Comparison of ENCODE assay signal across 8 mouse cellular contexts in the genomic region with DNA sequence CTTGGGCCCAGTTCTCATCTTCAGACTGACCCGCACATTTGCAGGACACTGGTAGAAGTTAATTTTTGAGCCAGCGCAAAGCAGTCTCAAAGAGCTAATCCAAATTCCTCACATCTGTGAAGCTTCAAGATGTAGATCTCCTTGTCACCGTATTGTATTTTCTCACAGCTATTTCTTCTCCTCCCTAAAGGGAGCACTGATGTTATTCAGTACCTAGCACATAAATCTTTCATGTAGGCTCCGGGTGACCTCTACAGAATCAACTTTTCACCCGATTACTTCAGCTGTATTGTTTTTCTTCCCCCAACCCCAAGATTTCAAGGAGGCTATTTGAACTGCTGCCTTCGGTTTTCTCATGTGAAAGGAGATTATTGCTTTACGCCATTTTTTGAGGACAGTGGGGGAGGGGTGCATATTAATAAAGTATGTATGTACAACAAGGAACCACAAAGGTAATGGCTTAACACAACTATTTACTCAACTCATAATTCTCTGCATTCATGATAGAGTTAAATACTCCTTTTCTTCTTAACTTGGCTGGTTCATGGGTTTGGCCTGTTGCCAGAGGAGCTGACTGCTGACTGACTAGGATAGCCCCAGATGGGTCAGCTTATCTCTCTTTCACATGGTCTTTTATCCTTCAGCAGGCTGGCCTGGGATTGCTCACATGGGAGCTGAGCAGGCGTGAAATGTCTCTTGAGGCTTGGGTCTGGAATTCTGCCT.
DNase-seq lines count a peak whose midpoint lies in the region; ATAC-seq and TF ChIP-seq lines count a peak whose summit lies in the region.

No protein-coding gene starts in this region.

- DNase-seq in lung, postnatal 14 days: no peak
- peak; percentile 24 for DNase-seq in brain, adult 2 months (ENCODE audit: low read depth, low spot score)
- DNase-seq in heart, embryonic 10.5 days (ENCODE audit: low spot score): peak; percentile 79
- DNase-seq in limb, embryonic 14.5 days (ENCODE audit: low spot score): peak; percentile 66
- DNase-seq in thymus, postnatal 0 days (ENCODE audit: low spot score): no peak
- no peak for DNase-seq in spleen, postnatal 36 days (ENCODE audit: low spot score in 2 of 2)
- DNase-seq in frontal cortex, adult 2 months (ENCODE audit: extremely low spot score in 1 of 2, low spot score in 1 of 2): no peak

- H3K4me2 ChIP-seq in lung, embryonic 16.5 days (ENCODE audit: low read depth, low read length): no peak overlapping the region
- H3K4me2 ChIP-seq in limb, embryonic 14.5 days (replicated peaks; ENCODE audit: low read depth, low read length, severe bottlenecking): no peak overlapping the region

- no peak for TF ChIP-seq POLR2A in limb, embryonic 14.5 days (IDR thresholded peaks at IDR 0.05; ENCODE audit: borderline replicate concordance, extremely low read depth, insufficient read depth, insufficient read length)

- H3K27ac ChIP-seq in lung, embryonic 16.5 days (ENCODE audit: low read length): no peak overlapping the region
- H3K27ac ChIP-seq in heart, embryonic 10.5 days: no peak overlapping the region
- no peak overlapping the region for H3K27ac ChIP-seq in limb, embryonic 14.5 days (replicated peaks; ENCODE audit: low read depth, low read length)

- no peaks in the 10 kb centered on the region for H3K36me3 ChIP-seq in lung, embryonic 16.5 days (ENCODE audit: control insufficient read depth, insufficient read depth, low read length)
- H3K36me3 ChIP-seq in heart, embryonic 10.5 days: no peaks in the 10 kb centered on the region
- H3K36me3 ChIP-seq in limb, embryonic 14.5 days (ENCODE audit: control insufficient read depth, insufficient read depth, low read length): no peaks in the 10 kb centered on the region

- WGBS in lung, embryonic 16.5 days: 52% methylated on average over 8 of the region's 8 CpGs
- WGBS in heart, embryonic 10.5 days: 50% methylated on average over 8 of the region's 8 CpGs
- 45% methylated on average over 8 of the region's 8 CpGs for WGBS in limb, embryonic 14.5 days

- H3K4me3 ChIP-seq in lung, embryonic 16.5 days (ENCODE audit: low read length): no peak overlapping the region
- H3K4me3 ChIP-seq in heart, embryonic 10.5 days: no peak overlapping the region
- H3K4me3 ChIP-seq in limb, embryonic 14.5 days (replicated peaks; ENCODE audit: low read length): no peak overlapping the region

- H3K9me3 ChIP-seq in lung, embryonic 16.5 days (ENCODE audit: control insufficient read depth, low read length): no peaks in the 10 kb centered on the region
- H3K9me3 ChIP-seq in heart, embryonic 10.5 days: no peaks in the 10 kb centered on the region
- no peaks in the 10 kb centered on the region for H3K9me3 ChIP-seq in limb, embryonic 14.5 days (ENCODE audit: control insufficient read depth, low read length)

- H3K4me1 ChIP-seq in lung, embryonic 16.5 days (replicated peaks; ENCODE audit: control insufficient read depth, insufficient read depth, low read length): no peaks in the 10 kb centered on the region; the same call in 1 of the 2 replicates
- H3K4me1 ChIP-seq in heart, embryonic 10.5 days: peaks cover 9% of the 10 kb centered on the region
- H3K4me1 ChIP-seq in limb, embryonic 14.5 days (ENCODE audit: control insufficient read depth, insufficient read depth, low read length): no peaks in the 10 kb centered on the region

- ATAC-seq in lung, embryonic 16.5 days (ENCODE audit: low read depth): 0 out of 2 replicates have a peak, but pooled peaks have one; percentile 36
- peak; percentile 72; the same call in 1 of the 2 replicates for ATAC-seq in limb, embryonic 14.5 days (ENCODE audit: low FRiP score, low read depth)

- no peak overlapping the region for H3K9ac ChIP-seq in lung, embryonic 16.5 days (ENCODE audit: low read length)
- H3K9ac ChIP-seq in limb, embryonic 14.5 days (ENCODE audit: low read depth, low read length, severe bottlenecking): no peak overlapping the region

- H3K27me3 ChIP-seq in lung, embryonic 16.5 days (ENCODE audit: control insufficient read depth, insufficient read depth, low read depth, low read length): no peaks in the 10 kb centered on the region
- H3K27me3 ChIP-seq in heart, embryonic 10.5 days (ENCODE audit: insufficient read depth, poor library complexity, severe bottlenecking): no peaks in the 10 kb centered on the region
- no peaks in the 10 kb centered on the region for H3K27me3 ChIP-seq in limb, embryonic 14.5 days (ENCODE audit: control insufficient read depth, insufficient read depth, low read length)

Comparison
In these comparisons a context has a peak if more than half of its experiments do, and no peak if none do; other contexts are left out.
1. DNase-seq: peak in brain, adult 2 months (single experiment), heart, embryonic 10.5 days (single experiment) and limb, embryonic 14.5 days (single experiment); none in lung, postnatal 14 days (single experiment), thymus, postnatal 0 days (single experiment), spleen, postnatal 36 days (0 of 2) and frontal cortex, adult 2 months (0 of 2).